Mouse (Mus musculus) testis, postnatal 14 days (tissue): ENCODE results near the gene Cdc42ep4.

ENCODE experiments used
- DNase-seq: peaks from one replicate; pipeline ENCODE4 v3.0.0; 2021; ENCODE audit warnings: low spot score

Cdc42ep4 gene

DNA sequence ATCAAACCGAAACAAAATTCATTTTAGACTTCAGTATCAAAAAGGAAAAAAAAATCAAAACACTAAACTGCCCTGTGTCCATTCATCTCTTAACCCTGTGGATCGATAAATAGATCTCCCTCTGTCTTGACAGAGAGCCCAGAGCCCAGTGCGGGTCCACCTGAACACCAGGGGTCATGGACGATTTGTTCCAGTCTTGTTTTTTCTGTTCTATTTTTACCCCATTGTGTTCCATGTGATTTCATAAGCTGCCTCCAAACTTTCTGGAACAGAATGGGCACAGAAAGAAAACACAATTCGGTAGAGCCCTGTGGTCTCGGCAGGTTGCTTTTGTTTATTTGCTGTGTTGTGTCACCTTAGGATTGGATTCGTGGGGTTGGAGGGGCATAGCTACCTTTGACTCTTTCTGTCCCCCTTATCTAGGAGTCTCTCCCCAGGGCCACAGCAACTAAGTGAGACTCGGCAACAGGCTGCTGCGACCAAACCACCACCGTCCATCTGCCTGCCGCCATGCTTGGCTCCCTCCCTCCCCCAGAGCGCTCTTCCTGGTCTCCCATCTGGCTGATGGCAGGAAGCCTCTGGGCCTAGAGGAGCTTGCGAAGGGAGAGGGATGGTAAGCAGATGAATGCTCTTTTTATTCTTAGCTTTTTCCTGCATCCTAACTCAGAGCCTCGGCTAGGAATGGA is 29.1 kb downstream of the Cdc42ep4 start:
- DNase-seq, result no peak

DNA sequence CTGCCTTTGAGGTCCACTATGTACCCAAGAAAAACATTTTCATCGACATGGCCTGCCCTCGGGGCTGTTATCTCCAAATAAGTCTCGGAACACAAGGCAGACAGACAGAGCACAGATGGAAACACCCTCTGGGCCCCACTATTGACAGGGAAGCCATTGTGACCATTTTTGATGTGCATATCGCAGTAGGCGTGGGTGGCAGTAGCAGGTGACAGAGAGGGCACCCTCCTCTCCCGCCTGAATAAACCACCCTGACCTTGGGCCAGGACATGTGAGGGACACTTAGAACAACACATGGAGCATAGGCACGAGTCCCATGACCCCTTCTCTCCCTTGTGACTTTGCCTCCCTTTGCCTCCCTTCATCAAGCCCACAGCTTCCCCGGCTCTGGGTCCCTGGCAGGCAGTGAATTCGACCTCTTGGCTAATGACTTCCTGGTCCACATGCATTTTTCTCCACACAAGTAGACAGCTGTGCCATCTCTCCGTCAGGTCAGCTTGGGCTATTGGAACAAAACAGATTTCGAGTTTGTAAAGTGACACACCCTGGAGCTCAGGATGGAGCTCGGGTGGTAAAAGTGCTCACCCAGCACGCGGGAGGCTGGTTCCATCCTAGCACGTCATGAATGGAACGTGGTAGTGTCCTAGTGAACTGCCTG is 33.8 kb downstream of the Cdc42ep4 start:
- peak; percentile 74 for DNase-seq

DNA sequence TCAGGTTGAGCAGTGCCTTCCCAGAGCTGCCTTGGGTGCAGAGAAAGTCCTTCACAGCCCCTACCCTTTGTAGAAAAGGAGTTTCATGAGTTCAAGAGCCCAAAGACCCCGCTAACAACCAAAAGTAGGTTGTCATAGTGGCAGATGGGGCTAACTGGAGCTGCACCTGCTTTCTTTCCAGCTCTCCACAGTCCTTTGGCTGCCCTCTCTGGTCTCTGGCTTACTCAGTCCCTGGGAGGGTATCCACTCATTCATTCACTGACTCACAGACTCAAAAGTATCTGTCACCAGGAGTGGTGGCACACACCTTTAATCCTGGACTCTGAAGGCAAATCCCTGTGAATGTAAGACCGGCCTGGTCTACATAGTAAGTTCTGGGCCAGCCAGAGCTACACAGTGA is 35.5 kb downstream of the Cdc42ep4 start:
- DNase-seq, result no peak

DNA sequence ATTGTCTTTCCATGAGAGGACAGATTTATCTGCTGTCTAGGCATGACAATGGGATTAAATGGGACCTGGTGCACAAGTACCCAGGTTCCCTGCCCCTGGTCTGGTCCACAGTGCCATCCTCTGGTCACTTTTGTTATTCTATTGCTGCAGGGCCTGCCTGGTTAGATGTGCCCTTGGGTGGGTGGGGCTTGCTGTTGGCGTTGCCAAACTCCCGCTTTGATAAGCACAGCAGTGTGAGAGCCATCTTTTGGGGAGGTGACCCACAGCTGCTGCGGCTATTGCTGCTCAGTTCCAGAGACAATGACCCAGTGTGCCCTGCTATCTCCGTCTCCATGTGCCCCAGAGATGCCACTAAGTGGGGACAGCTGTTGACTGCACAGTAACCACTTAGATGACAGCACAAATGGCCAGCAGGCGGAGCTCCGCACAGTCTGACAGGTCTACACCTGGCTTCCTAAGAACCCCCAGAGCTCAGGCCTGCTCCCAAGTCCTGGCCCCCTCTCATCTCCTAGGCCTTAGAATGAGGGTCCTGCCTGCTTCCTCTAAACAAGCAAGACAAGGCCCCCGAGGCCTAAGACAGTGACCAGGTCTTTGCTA is 36.5 kb downstream of the Cdc42ep4 start:
- peak; percentile 71 for DNase-seq

DNA sequence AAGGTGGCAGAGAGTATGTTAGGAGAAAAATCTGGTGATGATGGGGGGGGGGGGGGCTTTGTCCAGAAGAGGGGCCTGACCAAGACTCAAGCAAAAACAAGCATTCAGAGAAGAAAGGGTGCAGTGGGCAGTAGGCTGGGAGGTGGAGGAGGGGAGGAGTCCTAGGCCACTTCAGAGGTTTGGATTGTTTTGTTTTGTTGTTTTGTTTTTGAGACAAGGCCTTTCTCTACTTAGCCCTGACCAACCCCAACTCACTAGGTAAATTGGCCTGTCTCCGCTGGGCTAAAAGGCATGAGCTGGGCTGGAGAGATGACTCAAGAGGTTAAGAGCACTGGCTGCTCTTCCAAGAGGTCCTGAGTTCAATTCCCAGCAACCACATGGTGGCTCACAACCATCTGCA is 40.6 kb downstream of the Cdc42ep4 start:
- no peak for DNase-seq

DNA sequence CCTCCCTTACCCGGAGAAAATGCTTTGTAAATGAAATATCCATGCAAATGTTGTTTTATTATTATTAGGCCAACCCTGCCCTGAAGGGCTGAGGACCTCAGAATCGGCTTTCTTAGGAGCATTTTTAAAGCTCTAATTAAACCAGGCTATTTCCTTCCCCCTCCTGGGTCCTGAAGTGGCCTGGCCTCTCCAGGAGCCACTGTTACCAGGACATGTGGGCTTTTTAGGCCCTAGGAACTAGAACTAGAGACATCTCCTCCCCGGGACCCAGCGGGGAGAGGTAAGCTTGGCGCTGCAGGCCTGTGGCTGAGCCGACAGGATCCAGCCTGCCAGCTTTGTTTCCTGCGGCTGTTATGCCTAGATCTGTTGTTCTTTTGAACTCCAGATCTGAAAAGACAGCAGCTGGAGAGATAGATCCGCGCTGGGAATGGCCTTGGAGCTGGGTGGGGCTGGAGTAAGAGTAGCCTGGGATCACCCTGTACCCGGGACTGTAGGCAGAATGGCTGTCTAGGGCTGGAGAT is 41.4 kb downstream of the Cdc42ep4 start:
- DNase-seq, result peak; percentile 58

DNA sequence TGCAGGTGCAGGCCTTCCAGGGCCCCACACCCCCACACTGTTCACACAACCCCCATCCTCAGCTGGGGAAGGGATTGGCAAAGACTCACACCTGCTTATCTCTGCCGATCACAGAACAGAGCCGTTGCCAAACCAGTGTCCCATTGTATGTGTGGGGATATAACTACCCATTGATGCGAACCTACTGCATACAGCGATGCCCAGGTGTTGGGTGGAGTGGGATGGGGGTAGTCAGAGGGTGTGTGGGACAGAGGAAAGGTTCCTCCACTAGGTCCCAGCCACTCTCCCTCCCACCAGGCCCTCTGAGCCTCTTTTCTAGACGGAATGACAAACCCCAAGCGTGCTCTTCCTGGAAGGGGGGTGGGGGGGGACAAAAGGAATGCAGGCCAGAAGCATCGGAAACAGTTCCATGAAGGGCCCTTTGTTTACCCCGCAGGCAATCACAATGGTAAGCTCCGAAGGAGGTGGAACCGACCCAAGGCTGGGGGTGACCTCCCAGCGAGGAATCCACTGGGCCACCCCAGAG is 41.9 kb downstream of the Cdc42ep4 start, which contains the start of gene Cpsf4l:
TSS of gene Cpsf4l (minus strand) at position 287 of the 526 bp plus-strand sequence.
- DNase-seq, result peak; percentile 48

DNA sequence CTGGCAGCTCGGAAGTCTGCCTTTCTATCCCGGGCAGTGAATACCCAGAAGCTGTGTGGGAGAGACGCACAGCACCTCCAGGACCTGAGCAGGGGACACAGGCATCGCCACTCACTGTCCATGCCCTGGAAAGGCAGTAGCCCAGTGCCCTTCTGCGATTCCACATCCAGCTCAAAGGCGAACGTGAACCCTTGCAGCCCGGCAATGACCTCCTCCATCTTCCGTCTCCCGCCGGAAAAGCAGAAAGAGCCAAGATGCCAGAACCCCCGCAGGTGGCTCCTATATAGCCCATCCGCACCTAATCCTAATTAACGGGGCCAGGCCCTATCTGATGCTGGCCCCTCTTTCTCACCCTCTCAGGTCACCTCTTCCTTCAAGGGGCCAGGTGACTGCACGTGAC is 42.4 kb downstream of the Cdc42ep4 start:
- DNase-seq, result no peak

DNA sequence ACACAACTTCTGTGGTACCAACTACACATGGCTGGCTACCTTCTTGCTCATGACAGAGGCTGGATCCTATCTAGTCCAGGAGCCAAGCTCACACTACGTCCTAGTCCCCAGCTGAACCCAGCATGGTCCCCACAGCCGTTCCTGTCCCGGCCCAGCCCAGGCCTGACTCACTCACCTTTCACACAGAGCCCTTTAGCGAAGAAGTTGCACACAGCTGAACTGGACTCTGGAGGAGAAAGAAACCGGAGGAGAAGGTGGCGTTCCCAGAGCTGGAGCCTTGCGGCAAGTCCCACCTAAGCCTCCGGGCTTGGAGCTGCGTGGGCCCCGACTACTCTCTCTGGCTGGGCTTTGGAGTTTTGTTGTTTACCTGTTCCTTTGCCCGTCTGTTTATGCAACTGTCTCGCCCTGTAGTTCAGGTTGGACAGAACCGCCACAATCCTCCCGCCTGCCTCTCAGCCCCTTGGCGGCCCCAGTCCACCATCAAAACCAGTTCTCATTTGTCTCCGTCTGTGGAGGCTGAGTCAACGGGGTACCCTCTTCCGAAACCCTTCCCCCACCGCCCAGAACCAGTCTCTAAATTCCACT is 43.0 kb downstream of the Cdc42ep4 start:
- DNase-seq, result no peak

DNA sequence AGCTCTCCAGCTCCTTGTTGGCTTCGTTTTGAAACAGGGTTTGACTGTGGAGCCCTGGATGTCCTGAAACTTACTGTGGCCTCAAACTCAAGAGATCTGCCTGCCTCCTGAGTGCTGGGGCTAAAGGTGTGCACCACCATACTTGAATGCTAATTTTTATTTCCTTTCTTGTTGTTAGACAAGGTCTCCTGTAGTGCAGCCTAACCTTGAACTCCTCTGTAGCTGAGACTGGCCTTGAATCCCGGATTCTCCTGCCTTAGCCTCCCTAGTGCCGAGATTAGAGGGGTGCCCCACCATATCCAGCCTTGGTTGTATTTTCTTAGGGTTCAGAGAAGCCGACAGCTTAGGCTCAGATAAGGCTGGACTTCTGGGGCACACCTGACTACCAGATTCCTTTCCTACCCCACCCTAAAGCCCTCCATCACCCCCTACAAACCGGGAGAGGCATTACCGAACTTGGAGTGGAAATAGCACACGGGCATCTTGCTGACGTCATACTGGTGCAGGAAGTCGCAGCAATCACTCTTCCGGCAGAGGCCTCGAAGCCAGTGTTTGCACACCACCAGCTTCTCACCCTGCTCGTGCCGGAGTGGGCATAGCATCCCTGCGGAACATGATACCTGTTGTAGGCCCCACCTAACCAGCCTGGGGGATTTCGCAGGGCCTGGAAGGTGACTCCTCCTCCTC is 45.6 kb downstream of the Cdc42ep4 start:
- DNase-seq, result no peak

DNA sequence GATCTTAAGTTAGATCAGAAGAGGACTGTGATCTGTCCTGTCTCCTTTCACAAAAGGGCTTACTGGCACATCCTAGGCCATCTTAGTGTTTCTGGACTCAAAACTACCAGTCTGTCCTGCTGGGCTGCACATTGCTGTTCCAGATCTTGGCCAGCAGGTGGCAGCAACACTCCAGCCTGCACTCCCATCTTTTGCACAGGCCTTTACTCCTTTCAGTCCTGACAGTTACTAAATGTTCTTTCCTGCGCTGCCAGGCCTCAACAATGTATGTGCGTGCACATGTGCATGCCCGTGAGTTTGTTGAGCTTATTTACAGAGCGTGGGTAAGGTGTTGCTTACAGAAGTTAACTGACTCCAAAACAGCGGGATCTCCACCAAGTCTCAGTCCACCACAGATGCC is 47.9 kb downstream of the Cdc42ep4 start:
- DNase-seq, result peak; percentile 58

DNA sequence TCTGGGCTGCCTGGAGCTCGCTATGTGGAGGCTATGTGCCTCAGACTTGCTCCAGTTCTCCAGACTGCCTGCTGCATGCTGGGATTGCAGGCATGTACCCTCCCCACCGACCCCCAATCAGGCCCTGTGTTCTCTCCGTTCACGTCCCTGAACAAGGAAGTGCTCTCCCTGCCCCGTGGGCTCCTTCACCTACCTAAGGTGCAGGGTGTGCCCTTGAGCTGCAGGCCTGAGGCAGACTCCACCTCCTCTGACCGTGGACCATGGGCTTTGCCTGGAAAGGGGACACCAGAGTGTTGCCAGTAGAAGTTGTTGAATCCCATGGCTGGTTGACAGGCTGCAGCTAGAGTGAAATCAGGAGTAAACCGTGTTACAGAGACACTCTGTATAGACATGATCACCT is 52.0 kb downstream of the Cdc42ep4 start:
- DNase-seq, result no peak

DNA sequence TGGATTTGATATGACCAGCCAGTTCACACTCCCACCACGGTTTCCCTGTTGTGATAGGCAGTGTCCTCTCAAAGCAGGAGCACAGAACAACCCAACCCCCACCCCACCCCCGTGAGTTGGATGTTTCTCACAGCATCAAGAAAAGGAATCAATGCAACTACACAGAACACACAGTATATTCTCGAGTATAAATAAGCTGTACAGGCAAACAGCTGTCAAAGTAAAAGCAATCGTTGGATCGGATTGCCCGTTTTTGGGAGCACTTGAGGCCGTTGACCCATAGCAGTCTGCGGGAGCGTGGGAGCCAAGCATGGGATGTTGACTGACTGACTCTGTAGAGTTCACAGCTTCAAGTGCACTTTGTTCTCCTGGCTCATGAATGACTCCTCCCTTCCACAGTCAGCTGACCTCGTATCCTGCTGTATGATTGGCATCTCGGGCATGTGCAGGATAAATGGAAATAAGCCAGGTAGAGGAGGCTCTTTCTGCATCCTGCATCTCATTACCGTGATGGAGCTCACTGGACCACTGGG is 53.6 kb downstream of the Cdc42ep4 start:
- no peak for DNase-seq

DNA sequence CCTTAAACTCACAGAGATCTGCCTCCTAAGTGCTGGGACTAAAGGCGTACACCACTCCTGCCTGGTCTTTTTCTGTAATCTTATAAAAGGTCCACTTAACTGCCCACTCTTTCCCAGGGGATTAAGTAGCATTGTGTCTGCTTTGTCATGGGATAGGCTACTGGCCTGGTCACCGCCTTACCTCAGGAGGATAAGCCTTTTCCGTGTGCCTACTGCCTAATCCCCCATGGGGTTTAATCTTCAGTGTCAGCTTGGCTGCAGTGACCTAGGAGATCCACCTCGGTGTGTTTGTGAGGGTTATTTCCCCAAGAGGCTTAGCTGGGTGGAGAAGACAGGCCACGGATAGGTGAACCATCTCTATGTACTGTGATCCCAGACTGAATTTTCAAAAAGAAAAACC is 54.1 kb downstream of the Cdc42ep4 start:
- DNase-seq, result no peak

DNA sequence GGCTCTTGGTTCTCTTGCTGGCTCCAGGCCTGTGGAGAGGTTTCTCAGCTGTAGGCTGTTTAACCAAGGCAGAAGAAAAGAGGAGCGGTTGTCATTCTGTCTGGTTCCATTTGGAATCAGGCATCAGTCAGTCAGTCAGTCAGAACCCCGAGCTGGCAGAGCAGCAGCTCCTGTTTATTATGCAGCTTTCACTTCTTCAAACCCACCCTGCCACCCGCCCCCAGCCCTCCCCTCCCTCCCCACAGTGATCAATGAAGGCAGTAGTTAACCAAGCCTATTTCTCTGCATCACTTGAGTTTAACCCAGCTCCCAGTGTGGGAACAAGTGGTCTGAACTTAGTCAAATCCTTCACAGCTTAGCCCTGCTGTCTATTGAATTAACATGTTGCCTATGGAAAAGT is 59.8 kb downstream of the Cdc42ep4 start:
- DNase-seq, result no peak

DNA sequence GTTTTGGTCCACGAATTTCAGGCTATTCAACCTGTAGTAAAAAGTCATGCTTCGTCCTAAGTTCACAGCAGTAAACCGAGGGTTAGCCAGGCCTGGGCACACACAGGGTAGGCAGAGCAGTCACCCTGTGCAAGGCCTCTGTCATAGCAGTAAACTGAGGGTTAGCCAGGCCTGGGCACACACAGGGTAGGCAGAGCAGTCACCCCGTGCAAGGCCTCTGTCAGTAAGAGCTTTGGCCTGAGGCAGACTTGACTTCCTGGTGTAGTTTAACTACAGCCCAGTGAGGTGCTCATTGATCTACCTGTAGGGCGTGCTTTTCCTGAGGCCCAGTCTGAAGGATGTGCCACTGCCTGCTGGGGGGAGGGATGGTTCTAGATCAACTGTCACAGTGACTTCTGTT is 60.4 kb downstream of the Cdc42ep4 start:
- DNase-seq, result no peak

DNA sequence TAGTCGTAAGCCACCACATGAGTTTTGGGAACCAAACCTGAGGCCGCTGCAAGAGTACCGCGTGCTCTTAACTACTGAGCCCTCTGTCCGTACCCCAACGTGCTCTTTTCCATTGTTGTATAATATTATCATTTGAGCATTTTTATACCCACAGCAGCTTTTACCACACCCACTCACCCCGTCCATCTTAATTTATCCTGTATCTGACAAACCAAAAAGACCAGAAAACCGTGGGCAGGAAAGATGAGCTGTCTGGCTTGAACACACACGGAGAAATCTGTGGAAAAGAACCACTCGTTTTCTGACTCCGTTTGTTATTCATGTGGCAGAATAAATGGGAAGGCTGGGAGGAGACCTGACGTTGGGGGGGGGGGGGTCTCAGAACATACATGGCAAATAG is 61.2 kb downstream of the Cdc42ep4 start:
- DNase-seq, result no peak

DNA sequence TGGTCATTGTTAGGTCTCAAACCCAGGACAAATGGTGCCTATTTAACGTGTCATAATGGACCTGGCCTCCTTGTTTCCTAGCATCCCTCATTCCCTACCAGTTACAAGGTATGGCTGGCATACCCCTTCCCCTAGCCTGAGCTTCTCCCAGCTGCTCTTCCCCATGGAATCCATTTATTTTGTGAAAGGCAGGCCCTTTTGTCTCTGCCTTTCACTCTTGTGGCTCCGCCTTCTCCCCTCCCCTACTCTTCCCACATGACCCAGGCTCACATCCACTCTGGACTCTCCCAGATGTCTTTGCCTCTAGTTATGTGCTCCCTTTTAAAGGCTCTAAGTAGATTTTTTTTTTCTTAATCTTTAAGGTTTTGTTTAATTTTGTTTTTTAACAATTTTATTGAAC is 64.7 kb downstream of the Cdc42ep4 start:
- DNase-seq, result no peak

DNA sequence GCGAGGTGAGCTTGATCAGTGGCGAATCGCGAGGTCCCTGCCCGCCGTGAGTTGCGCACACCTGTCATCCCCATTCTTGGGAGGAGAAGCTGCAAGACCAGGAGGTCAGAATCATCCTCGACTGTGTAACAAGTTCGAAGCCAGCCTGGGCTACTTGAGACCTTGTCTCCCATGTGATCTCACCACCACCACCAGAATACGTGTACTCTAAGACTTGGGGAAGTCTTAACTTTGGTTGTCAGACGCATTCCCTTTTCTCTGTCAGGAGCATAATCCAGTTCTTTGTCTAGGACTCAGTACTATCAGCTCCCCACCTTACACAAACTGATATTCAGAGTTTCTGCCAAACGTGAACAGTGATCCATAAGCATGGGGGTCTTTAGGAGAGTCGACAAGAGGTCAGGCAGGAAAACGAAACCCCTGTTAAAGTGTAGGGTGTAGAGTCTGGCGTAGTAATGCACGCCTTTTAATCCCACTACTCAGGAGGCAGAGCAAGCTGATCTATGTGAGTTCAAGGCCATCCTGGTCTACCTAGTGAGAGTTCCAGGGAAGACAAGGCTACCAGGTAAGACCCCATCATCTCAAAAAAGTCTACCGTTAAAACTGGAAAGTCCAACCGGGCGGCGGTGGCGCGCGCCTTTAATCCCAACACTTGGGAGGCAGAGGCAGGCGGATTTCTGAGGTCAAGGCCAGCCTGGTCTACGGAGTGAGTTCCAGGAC is 66.8 kb downstream of the Cdc42ep4 start:
- no peak for DNase-seq

DNA sequence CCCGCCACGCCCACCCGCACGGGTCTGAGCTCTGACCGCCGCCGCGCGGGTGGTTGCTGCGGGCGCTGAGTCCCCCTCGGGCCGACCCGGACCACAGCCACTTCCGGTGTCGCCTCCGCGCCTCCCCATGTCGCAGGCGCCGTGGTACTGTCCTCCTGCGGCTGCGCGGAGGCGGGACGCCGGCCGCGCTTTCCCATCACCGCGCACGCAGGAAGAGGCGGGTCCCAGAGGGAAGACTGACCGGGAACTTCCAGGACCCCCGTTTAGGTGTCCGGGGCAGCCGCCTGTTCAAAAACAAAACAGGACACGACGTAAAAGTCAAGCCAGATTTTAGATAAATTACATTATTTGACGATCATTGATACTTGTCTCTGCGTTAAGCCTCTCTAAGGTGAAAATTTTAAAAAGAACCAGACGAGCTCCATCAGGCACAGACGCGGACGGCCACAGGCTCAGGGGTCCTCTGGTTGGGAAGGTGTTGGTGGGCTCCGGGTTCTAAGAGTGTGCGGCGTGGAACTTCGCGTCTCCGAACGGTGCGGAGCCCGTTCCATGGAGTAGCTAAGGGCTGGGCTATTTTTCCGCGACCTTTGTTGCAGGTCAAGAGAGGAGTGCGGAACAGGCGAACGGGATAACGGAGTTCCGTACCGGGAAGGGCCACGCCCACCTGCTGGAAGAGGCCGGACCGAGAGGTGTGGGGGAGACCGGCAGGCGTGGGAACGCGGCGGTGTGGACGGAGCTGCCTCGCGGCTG is 67.5 kb downstream of the Cdc42ep4 start, which contains the start of the genes Fam104a and D11Wsu47e:
TSS of gene Fam104a (minus strand) at position 199 of the 750 bp plus-strand sequence.
TSS of gene D11Wsu47e (plus strand) at position 456 of the 750 bp plus-strand sequence.
- DNase-seq, result peak; percentile 96
